Mouse (Mus musculus): ENCODE measurements around the gene Arap1.

Arap1 gene

DNA sequence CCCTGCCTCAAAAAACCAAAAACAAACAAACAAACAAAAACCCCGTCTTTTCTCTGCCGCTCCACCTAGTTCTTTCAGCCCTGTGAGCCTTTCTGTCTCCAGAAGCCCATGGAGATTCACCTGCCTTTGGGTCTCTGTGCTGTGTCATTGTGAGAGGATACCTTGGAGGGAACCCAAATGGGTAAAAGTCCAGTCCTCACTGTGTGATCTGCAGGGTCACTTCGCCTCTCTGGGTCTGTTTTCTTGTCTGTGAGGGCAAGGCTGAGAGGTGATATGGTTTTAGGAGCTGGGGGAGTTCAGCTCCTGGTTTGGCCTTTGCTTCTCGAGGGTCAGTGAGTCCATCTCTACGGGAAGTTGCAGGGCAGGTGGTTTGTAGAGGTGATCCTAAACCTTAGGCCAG lies 21.9 kb upstream of the Arap1 start:
- in situ Hi-C loops (cut with MboI, MseI), result no loop called here

DNA sequence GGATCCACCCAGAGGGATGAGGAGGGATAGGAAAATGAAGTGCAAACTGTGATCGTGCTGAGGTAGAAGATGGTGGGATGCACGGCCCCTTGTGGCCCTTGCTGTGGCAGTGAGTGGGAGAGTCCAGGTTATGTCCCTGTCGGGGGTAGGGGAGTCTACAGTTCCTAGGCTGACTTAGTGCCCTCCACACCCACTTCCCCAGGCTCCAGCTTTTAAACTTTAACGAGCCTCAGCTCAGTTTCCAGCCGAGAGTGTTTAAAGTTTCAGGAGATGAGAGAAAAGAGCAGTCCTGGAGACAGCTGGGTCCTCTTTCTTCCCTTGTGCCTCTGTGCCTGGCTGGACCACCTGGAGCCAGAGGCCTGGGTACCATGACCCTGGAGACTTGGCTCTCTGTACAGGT lies 20.6 kb upstream of the Arap1 start:
- in situ Hi-C loops (cut with MboI, MseI), result no loop called here

DNA sequence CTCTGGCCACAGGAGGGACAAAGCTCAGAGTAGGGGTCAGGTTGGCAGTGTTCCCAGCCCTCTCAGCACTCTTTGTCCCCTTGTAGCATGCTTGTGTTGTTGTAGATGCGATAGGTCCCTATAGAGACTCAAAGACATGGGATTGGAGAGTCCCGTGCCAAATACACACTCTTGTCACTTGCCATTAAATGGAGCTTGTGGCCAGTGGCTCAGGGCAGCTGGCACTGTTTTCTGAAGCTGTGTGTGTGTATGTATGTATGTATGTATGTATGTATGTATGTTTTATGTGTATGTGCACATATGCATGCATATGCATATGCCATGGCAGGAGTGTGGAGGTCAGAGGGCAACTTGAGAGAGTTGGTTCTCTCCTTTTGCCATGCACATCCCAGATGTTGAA lies 20.1 kb upstream of the Arap1 start:
- in situ Hi-C loops (cut with MboI, MseI), result no loop called here

DNA sequence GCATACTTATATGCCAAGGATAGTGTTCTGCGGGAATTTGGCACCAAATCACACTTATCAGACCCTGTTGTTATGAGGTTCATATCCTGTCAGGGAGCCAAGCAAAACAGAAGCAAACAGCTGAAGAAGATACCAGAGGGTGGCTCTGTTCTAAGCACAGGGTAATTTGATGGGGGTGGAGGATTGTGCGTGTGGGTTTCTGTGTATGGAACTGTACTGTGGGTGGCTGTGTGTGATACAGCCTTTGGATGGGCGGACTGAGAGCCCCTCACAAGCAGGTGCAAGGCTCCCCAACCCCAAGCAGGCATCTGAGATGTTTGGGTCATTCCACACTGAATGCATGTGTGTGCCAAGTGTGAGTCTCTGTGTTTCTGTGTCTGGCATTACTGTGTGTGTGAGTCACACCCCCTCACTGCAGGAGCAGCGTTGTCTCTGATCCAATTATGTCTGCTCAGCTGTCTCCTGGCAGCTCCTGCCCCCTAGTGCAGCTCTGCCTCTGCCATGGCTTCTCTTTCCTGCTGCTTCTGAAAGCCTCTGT lies 19.2 kb upstream of the Arap1 start:
- in situ Hi-C loops (cut with MboI, MseI), result no loop called here

DNA sequence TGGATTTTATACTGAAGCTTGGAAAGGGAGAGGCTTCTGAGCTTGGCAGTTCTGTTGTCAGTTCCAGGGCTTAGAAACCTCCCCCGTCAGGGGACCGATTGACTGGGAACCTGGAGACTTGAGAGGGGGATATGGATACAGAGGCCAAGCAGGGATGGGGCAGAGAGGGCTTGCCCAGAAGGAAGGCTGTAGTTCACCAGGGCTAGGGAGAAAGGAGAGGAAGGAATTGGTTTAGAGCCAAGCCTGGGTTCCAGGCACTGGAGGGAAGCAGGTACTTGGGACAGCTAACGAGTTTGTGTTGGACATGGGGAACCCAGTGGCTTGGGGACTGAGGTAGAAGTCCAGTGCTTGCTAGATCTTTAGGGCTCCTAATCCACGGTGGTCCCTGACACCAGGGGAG lies 18.3 kb upstream of the Arap1 start:
- in situ Hi-C loops (cut with MboI, MseI), result no loop called here

DNA sequence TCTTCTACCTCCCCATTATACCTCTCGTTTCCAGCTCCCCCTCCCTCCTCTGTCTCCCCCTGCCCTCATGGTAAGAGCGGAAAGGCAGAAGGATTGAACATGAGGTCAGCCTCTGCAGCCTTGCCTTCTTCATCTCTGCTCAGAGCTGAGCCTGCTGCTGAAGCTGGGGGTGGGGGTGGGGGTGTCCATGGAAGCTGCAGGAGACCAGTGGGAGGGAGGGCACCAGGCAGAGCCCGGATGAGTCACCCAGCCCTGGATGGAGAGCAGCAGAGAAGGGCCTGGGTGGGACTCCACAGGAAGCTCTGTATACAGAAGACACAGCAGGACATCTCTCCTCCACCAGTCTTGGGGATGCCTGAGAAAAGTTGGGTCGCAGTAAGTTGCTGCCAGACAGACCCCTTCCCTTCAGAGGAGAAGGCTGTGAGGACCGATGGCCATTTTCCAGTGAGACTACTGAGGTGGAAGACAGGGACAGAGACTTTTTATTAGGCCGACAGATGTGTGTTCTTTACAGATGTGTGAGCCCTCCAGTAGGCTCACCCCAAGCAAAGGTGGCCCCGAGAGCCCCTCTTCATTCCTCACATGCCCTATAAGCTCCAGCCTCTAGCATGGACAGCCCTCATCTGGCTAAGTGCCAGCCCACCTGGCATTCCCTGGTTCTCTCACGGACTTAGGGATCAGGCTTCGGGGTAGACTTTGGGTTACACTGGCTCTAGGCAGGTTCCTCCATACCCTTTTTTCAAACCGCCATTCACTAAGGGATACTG lies 17.6 kb upstream of the Arap1 start:
- in situ Hi-C loops (cut with MboI, MseI), result no loop called here

DNA sequence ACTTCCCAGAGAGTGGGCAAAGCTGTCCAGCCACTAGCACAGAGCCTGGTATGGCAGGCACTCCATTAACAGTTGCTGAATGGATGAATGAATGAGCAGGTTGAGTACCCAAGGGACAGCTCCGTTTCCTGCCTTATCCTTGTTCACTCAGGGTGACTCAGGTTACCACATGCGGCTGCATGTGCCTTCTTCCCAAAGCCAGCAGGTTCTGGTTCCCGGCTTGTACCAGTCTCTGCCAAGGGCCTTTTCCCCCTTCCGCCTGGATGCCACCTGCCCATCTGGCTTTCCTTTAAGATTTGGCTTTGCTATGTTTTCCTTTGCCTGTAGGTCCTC lies 17.1 kb upstream of the Arap1 start:
- in situ Hi-C loops (cut with MboI, MseI), result no loop called here

DNA sequence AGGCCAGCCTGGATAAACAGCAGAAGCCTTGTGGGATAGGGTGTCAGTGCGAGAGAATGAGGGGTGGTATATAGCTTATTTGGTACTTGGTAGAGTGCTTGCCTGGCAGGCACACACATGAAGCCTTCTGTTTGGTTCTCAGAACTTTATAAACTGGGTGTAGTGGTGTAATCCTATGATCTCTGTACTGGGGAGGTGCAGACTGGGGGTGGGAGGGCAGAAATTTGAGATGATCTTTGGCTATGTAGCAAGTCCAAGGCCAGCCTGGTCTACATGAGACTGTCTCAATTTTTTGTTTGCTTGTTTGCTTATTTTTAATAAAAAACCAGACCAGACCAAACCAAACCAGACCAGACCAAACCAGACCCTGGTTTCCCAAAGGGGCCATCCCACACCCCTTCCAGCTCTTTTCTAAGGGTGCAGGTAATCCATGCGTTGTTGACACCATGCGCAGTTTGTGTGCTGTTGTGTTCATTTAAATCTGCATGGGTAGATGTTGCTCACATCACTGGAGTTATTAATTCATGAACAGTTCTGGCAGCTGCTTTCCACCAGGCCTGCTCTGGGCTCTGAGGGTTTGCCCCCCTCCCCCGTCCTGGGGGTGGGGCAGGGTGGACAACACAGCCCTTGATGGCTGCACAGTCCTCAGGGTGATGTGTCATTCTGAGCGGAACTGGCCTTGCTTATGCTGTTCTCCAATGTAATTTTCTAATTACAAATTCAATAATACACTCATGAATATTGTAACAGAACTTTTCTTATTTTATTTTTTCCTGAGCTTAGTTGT lies 15.6 kb upstream of the Arap1 start:
- in situ Hi-C loops (cut with MboI, MseI), result no loop called here

DNA sequence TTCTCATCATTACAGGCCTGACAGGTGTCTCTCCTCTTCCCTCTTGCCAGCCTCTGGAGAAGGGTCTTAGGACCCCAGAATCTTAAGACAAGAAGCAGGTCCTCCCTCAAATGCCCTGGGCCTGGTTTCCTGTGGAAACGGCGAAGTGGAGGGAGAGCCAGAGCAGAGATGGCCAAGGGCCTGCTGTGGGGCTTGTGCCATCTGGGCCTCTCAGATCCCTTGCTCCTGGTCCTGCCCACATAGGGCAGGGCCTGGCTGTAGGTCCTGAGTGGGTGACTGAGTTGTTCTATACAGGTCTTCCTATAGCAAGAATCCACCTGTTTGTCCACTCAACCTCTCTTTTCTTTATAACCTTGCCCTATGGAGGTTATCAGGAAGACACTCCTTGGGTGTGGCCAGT lies 12.6 kb upstream of the Arap1 start:
- in situ Hi-C loops (cut with MboI, MseI), result no loop called here

DNA sequence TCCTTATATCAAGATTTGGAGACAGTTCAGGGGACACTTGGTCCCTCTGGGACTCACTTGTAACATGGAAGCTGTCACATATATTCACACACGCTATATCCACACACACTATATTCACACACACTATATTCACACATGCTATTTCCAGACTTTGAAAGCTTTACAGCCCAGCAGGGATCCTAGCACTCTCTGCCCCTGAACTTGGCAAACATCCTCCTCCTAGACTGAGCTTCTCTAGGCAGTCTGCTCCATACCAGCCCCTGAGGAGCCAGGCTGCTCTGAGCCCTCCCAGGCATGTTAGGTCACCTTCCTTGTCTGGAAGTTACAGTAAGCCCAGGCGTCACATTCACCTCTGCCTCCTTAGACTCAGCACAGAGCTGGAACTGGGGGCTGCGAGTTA lies 11.2 kb upstream of the Arap1 start:
- in situ Hi-C loops (cut with MboI, MseI), result no loop called here

DNA sequence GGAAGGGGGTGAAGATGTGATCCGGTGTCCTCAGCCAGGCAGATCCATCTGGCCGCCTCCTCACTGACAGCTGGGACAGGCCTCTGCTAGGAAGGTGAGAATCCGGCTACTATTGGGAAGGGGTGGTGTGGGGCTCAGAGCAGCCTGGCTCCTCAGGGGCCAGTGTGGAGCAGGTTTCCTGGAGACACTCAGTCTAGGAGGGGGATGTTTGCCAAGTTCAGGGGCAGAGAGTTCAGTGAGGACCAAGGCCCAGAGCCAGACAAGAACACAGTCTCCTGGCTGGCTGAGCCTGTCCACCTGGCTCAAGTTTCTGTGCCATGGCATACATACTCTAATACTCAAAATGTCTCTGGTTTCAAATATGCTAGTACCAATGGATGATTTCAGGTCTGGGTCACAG lies 10.5 kb upstream of the Arap1 start:
- in situ Hi-C loops (cut with MboI, MseI), result no loop called here

DNA sequence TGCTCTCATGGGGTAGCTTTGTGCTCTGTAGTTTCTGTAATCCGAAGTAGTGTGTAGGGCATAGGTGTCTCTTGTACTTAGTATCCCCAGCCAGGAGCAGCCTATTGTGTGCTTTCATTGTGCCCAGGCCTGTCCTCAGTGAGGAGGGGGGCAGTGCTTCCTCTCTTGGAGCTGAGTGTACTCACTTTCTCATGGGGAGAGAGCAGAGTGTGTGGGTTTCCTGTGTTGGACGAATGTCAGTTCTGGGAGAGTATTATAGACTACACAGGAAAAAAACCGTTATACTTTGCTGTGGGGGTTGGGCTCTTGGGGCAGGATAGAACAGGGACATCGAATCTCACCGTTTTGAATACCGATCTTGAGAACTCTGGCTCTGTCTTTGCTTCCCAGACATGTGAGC lies 6.5 kb upstream of the Arap1 start:
- in situ Hi-C loops (cut with MboI, MseI), result no loop called here

DNA sequence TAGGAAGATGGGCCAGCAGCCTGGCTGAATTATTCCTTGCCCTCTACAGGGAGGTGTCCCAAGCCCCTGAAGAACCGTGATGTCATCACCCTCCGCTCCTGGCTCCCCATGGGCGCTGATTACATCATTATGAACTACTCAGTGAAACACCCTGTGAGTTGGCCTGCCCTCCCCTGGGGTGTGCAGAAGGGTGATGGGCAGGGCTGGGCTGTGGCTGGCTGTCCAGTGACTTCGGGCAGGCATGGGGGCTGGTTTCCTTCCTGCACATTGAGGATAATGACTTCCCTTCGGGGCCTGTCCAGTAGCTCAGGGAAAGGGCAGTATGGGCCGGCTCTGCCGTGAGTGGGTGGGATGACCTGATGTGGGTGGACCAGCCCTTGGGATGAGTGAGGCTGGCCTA lies 4.7 kb upstream of the Arap1 start:
- in situ Hi-C loops (cut with MboI, MseI), result no loop called here

DNA sequence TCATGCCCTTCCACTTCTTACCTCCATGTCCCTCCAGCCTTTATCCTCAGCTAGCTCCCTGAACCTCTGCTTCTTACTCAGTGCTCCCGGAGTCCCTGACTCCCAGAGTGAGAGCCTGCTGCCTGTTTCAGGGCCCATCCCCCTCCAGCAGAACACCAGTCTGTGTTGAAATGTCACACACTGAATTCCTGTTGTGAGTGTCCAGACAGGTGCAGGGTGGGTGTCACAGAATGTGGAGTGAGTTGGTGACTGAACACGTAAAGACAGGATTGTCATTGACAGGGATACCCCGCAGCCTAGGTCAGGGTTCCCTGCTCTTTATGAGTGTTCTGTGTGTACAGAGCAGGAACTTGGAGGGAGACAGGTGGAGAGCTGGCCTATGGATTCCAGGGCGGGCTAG lies 3.0 kb upstream of the Arap1 start:
- in situ Hi-C loops (cut with MboI, MseI), result no loop called here

DNA sequence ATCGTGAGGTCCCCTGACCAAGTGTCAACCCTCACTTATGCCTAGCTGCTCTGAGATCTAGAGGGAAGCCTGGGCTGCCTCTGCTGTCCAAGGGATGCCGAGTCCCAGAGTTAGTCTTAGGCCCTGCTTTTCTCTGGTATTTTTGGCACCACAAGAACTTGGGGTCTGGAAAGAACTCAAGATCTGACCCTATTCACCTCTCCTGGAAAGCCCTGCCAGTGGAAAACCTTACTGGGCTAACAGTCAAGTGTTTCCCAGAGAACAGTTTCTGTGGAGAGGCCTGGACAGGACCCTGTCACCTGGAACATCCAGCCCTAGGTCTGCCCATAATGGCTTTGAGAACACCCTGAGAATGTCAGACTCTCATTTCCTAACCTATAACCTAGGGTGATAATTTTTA lies 876 bp upstream of the Arap1 start:
- in situ Hi-C loops (cut with MboI, MseI), result no loop called here

DNA sequence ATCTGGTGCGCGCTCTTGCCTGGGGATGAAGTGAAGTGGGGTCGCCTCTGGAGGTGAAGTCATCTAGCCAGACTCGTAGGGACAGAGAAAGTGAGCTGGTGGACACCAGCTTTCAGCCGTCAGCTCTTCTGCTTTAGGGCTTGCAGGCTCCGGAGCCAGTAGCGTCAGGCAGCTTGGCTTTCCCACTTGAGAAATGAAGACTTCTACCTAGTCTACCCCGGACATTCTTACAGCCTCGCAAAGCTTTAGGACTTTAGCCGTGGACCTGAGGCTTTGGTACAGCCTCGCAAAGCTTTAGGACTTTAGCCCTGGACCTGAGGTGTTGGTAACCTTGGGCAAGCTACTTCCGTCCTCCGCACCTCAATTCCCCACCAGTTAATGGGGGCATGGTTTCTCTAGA lies 445 bp downstream of the Arap1 start:
- in situ Hi-C loops (cut with MboI, MseI), result no loop called here

DNA sequence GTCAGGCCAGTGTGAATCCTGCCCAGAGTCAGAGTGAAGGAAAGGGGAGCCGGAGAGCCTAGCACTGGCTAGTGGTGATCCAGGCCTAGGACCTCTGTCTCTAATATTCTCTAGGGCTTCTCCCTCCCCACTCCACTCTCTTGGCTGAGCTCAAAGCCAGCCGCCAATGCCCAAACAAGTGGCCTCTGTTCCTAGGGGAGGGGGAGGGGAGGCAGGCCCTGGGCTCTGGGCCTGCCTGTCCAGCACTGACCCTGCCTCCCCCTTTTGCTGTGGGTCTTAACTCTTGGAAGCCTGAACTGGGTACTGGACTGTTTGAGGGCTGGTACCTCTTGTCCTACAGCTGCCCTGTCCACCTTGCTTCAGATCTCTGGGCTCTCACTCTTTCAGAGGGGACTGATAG lies 2.0 kb downstream of the Arap1 start:
- in situ Hi-C loops (cut with MboI, MseI), result no loop called here

DNA sequence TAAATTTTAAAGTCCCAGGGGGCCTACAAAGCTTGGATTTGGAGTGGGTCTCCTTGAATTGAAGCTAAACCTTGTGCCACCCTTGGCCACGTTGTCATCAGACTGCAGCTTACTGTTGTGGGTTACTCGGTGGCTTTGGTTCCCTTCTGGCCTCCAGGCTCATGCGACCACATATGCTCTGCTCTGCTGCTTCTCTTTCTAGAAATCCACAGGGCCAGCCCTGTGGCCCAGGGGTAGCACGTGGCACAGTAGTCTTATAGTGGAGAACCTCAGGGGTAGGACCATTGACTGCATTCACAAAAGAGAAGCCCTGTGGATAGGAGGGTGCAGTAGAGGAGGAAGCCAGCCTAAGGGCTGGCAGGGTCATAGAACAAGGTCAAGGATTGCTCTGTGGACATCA lies 4.5 kb downstream of the Arap1 start:
- in situ Hi-C loops (cut with MboI, MseI), result no loop called here

DNA sequence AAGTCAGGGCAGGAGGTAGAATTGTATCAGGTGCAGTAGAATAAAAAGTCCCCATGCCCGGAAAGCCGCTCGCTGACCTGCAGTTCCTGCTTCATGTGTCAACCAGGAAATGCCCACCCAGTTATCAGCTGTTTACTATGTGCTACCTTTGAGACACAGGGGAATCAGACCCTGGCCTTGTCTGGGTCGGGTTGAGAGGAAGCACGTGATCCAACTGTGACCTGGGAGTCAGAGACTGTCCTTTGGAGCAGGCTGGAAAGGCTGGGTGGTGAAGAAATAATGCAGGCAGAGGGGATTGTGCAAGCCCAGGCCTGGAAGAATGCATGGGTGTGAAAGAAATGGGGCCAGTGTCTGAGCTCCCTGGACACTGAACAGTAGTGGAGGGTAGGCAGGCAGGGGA lies 6.6 kb downstream of the Arap1 start:
- in situ Hi-C loops (cut with MboI, MseI), result no loop called here

DNA sequence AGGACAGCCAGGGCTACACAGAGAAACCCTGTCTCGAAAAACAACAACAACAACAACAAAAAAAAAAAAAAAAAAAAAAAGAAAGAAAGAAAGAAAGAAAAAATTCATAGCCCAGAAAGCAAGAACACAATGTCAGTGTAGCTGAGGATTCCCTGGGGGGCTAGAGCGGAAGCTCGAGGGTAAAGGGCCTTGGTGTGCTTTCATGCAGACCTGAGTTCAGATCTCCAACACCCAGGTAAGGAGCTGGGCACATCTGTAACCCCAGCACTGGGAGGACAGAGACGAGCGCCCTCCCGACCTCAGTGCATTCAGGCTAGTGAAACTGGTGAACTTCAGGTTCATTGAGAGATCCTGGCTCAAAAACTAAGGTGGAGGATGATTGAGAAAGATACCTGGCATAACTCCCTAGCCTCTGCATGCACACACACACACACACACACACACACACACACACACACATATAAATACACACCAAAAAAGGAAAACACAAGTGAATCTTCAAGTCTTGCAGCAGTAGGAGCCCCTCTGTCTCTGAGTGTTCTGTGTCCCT lies 7.8 kb downstream of the Arap1 start:
- in situ Hi-C loops (cut with MboI, MseI), result no loop called here

DNA sequence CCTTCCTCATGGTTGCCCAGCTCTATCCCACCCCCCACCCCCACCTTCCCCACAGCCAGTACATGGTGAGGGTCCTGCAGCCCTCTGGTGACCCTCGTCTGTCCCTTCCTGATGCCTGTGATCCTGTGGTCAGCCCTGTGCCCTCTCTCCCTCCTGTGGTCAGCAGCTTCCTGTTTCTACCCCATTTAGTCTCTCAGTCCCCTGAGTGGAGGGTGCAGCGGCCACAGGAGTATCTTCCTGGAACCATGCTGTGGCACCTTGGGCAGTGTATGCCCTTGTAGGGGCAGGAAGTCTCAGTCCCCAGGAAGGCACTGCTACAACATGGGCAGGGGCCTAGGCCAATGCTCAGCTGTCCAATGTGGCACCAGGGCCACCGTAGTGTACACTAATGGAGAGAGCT lies 9.0 kb downstream of the Arap1 start:
- in situ Hi-C loops (cut with MboI, MseI), result no loop called here

DNA sequence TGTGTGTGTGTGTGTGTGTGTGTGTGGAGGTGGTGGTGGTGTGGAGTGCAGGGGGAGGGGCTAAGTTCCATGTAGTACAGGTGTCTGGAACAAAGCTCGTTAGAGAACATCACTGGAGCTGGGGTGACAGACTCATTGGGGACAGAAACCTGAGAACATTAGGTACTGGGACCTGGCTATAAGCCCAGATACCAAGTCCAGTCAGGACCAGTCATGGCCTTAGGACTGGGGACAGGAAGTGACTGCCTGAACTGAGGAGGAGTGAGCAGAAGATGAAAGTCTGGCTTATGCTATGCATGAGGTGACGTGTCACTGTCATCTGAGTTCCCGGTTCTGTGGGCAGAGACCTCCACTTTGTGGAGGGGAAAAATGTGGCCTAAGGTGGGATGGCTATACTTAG lies 12.5 kb downstream of the Arap1 start:
- in situ Hi-C loops (cut with MboI, MseI), result no loop called here

DNA sequence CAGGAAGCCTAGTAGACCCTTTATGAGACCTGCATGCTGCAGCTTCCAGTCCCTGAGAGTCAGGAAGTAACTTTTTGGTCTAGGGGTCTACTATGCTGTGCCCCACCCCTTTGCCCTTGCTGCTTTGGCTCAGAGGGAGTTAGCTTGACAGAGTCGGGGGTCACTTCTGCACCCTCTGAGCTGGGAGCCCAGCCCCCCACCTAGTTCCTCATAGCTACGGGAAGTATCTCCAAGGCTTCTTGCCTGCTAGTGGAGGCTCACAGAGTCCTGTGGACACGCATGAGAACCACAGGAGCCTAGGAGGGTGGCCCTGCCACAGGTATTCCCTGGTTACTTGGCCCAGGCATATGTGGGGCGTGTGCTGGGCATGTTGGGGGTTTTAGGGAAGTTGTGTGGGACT lies 13.2 kb downstream of the Arap1 start:
- in situ Hi-C loops (cut with MboI, MseI), result no loop called here
